Mouse (Mus musculus) heart, embryonic 10.5 days (tissue): ENCODE measurements around the gene Bcl2l15. TPM values are rescaled to one million over a fixed set of nuclear protein-coding genes. Genes with fewer than 3 reads are reported as not detected.

Experiments used
- polyA plus RNA-seq: library from polyadenylated mRNA; unstranded; fragments of >200 nt; fragmentation: Nextera tagmentation; extraction: Ambion mirVana; gene quantifications from 2 replicates; pipeline ENCODE4 v1.2.1, GENCODE M21; 2016

The Bcl2l15 gene
- polyA plus RNA-seq, 1 experiment from 2014 or later: 0.13 TPM

Other genes with a start within 250 kb of the Bcl2l15 start
- gene Atg4a-ps, start 186.5 kb upstream of the Bcl2l15 start, polyA plus RNA-seq: 0.14 and 0.15 TPM in 2 replicates
- gene Olfml3, start 94.6 kb upstream of the Bcl2l15 start, polyA plus RNA-seq: 14.1 and 15.4 TPM in 2 replicates
- gene Gm10964, start 93.2 kb upstream of the Bcl2l15 start, polyA plus RNA-seq: not detected in 2 replicates
- gene Hipk1, start 41.0 kb upstream of the Bcl2l15 start, polyA plus RNA-seq: 8.2 and 9.5 TPM in 2 replicates
- 25.7 and 25.8 TPM in 2 replicates for gene Dclre1b, start 23.2 kb upstream of the Bcl2l15 start, polyA plus RNA-seq
- 20.3 and 20.8 TPM in 2 replicates for gene Ap4b1, start 23.1 kb upstream of the Bcl2l15 start, polyA plus RNA-seq
- not detected in 2 replicates for gene Gm43064, start 23.0 kb upstream of the Bcl2l15 start, polyA plus RNA-seq
- gene Ptpn22, start 27.2 kb downstream of the Bcl2l15 start, polyA plus RNA-seq: 0.19 and 0.78 TPM in 2 replicates
- gene Rsbn1, start 81.5 kb downstream of the Bcl2l15 start, polyA plus RNA-seq: 6.2 and 9.1 TPM in 2 replicates
- 16.3 and 25.4 TPM in 2 replicates for gene Phtf1, start 135.5 kb downstream of the Bcl2l15 start, polyA plus RNA-seq